Mouse (Mus musculus) T-helper 1 cell (primary cell): ENCODE measurements around the gene Ubb.

ENCODE experiments used
- in situ Hi-C: fragments of 300-600 bp; cut with MboI, MseI; formaldehyde crosslinking; loops from one replicate; pipeline ENCODE4 v1.15.1; 2025; ENCODE audit warnings: high pct_unique_total_duplicates

The Ubb gene

GRCm38 (mm10) chr11:62551226-62552119 lies 502 bp downstream of the Ubb start:
- in situ Hi-C loops, result no loop called here

- in situ Hi-C loops, result no loop called here
These were observed 2.2 kb downstream of the Ubb start for GRCm38 (mm10) chr11:62553186-62553585.

GRCm38 (mm10) chr11:62553633-62554032 lies 2.7 kb downstream of the Ubb start:
- in situ Hi-C loops, result no loop called here

GRCm38 (mm10) chr11:62554163-62554855 lies 3.3 kb downstream of the Ubb start:
- in situ Hi-C loops, result no loop called here

GRCm38 (mm10) chr11:62554934-62555517 lies 4.1 kb downstream of the Ubb start:
- in situ Hi-C loops, result no loop called here

GRCm38 (mm10) chr11:62555896-62556412 lies 5.0 kb downstream of the Ubb start:
- in situ Hi-C loops, result no loop called here

GRCm38 (mm10) chr11:62557205-62557604 lies 6.2 kb downstream of the Ubb start:
- in situ Hi-C loops, result no loop called here

- in situ Hi-C loops, result no loop called here
These were observed 7.2 kb downstream of the Ubb start for GRCm38 (mm10) chr11:62558152-62558551.

GRCm38 (mm10) chr11:62558961-62559646 lies 8.1 kb downstream of the Ubb start:
- in situ Hi-C loops, result no loop called here

- in situ Hi-C loops, result loop anchor here (10.0 kb wide), 1 partner anchor 106 kb away; the partner anchor contains the start of genes Ncor1 and Pigl
These were observed 9.6 kb downstream of the Ubb start for GRCm38 (mm10) chr11:62560463-62561016.

GRCm38 (mm10) chr11:62563590-62563989 lies 12.6 kb downstream of the Ubb start:
- in situ Hi-C loops, result loop anchor here (10.0 kb wide), 1 partner anchor 109 kb away; the partner anchor contains the start of genes Ncor1 and Pigl

GRCm38 (mm10) chr11:62565747-62566146 lies 14.8 kb downstream of the Ubb start:
- in situ Hi-C loops, result loop anchor here (10.0 kb wide), 1 partner anchor 111 kb away; the partner anchor contains the start of genes Ncor1 and Pigl

GRCm38 (mm10) chr11:62566211-62566610 lies 15.2 kb downstream of the Ubb start:
- in situ Hi-C loops, result loop anchor here (10.0 kb wide), 1 partner anchor 111 kb away; the partner anchor contains the start of genes Ncor1 and Pigl

- in situ Hi-C loops, result loop anchor here (10.0 kb wide), 1 partner anchor 113 kb away; the partner anchor contains the start of genes Ncor1 and Pigl
These were observed 17.3 kb downstream of the Ubb start for GRCm38 (mm10) chr11:62568300-62568699.

GRCm38 (mm10) chr11:62573959-62574702 lies 23.2 kb downstream of the Ubb start, which contains the start of gene Trpv2:
Gene Trpv2 (plus strand): TSS chr11:62574486.
- in situ Hi-C loops, result no loop called here

GRCm38 (mm10) chr11:62574703-62575085 lies 23.7 kb downstream of the Ubb start:
- in situ Hi-C loops, result no loop called here

GRCm38 (mm10) chr11:62575297-62575658 lies 24.3 kb downstream of the Ubb start:
- in situ Hi-C loops, result no loop called here

- in situ Hi-C loops, result no loop called here
These were observed 24.9 kb downstream of the Ubb start for GRCm38 (mm10) chr11:62575659-62576438.

- in situ Hi-C loops, result no loop called here
These were observed 25.7 kb downstream of the Ubb start for GRCm38 (mm10) chr11:62576530-62577152.
